Mouse (Mus musculus): Measurements from ENCODE around the gene Gipc2.

- TF ChIP-seq CTCF (IDR thresholded peaks at IDR 0.05; ENCODE audit: low read depth, low read length) (no peak), POLR2A (IDR thresholded peaks at IDR 0.05; ENCODE audit: borderline replicate concordance, low read depth, low read length) (no peak)
These were observed 6.7 kb downstream of the Gipc2 start for GRCm38 (mm10) chr3:152159321-152159720.

Measured in bone marrow macrophage, adult 2 months (primary cell).